Mouse (Mus musculus) hindbrain, embryonic 11.5 days (tissue): ENCODE measurements around the gene Lrrfip1. TPM values are rescaled to one million over a fixed set of nuclear protein-coding genes. Genes with fewer than 3 reads are reported as not detected.

Source experiments
- ATAC-seq: fragments of 200-750 bp; cut with Nextera tagmentation; 2 replicates; pipeline ENCODE4 v1.8.0; 2017; ENCODE audit warnings: mild to moderate bottlenecking, moderate TSS enrichment, moderate library complexity; ENCODE audit not compliant: low FRiP score
- DNase-seq: peaks from one replicate; pipeline ENCODE4 v3.0.0-alpha.2; 2015; ENCODE audit warnings: low spot score
- H3K27ac ChIP-seq: fragments of 300-500 bp; sonication (generic); 2 replicates; pipeline ENCODE4 v1.5.1; 2014; ENCODE audit warnings: mild to moderate bottlenecking, low read depth, low read length
- H3K27me3 ChIP-seq: fragments of 300-500 bp; sonication (generic); 2 replicates; pipeline ENCODE4 v1.6.1; 2014; ENCODE audit warnings: mild to moderate bottlenecking, low read length, moderate library complexity, mixed read lengths; ENCODE audit not compliant: control insufficient read depth, insufficient read depth
- H3K36me3 ChIP-seq: fragments of 300-500 bp; sonication (generic); 2 replicates; pipeline ENCODE4 v1.6.1; 2014; ENCODE audit warnings: mild to moderate bottlenecking, low read length, moderate library complexity, mixed read lengths; ENCODE audit not compliant: control insufficient read depth, insufficient read depth
- H3K4me1 ChIP-seq: fragments of 300-500 bp; sonication (generic); replicated peaks from 2 replicates; pipeline ENCODE4 v1.6.1; 2014; ENCODE audit warnings: low read length, mixed read lengths; ENCODE audit not compliant: control insufficient read depth, insufficient read depth
- H3K4me2 ChIP-seq: fragments of 300-500 bp; sonication (generic); replicated peaks from 2 replicates; pipeline ENCODE4 v1.6.1; 2014; ENCODE audit warnings: mild to moderate bottlenecking, low read depth, low read length
- H3K4me3 ChIP-seq: fragments of 300-500 bp; sonication (generic); 2 replicates; pipeline ENCODE4 v1.5.1; 2014; ENCODE audit warnings: low read depth, low read length
- H3K9ac ChIP-seq: fragments of 300-500 bp; sonication (generic); 2 replicates; pipeline ENCODE4 v1.6.1; 2014; ENCODE audit warnings: low read depth, low read length
- H3K9me3 ChIP-seq: fragments of 300-500 bp; sonication (generic); 2 replicates; pipeline ENCODE4 v1.6.1; 2016; ENCODE audit warnings: low read length; ENCODE audit not compliant: control insufficient read depth
- WGBS: fragments of 180-500 bp; shearing (Covaris S2); extraction: QIAGEN DNeasy Blood & Tissue Kit; methylation state at CpG from one replicate; pipeline ENCODE4 v1.1.7; 2014; 5-methylcytosine and 5-hydroxymethylcytosine counted together
- polyA plus RNA-seq: library from polyadenylated mRNA; unstranded; fragments of >200 nt; fragmentation: Nextera tagmentation; extraction: Ambion mirVana; gene quantifications from 2 replicates; pipeline ENCODE4 v1.2.1, GENCODE M21; 2014

The Lrrfip1 gene
- polyA plus RNA-seq, 1 experiment from 2014 or later = 23.5 TPM

GRCm38 (mm10) chr1:91023960-91024359, 25.4 kb downstream of the Lrrfip1 start:
- H3K4me2 ChIP-seq = no peak overlapping the region
- H3K9ac ChIP-seq = no peak overlapping the region
- H3K4me3 ChIP-seq = no peak overlapping the region
- ATAC-seq (no peak), DNase-seq (no peak)
- WGBS = 90% methylated on average over 9 of the region's 9 CpGs
- H3K27ac ChIP-seq = no peak overlapping the region
- no peaks in the 10 kb centered on the region for H3K4me1 ChIP-seq
- H3K27me3 ChIP-seq = no peaks in the 10 kb centered on the region
- H3K36me3 ChIP-seq = no peaks in the 10 kb centered on the region
- no peaks in the 10 kb centered on the region for H3K9me3 ChIP-seq

GRCm38 (mm10) chr1:91024464-91024863, 25.9 kb downstream of the Lrrfip1 start:
- Histone ChIP-seq H3K36me3 (no peaks in the 10 kb centered on the region), H3K27me3 (no peaks in the 10 kb centered on the region), H3K27ac (no peak overlapping the region), H3K4me3 (no peak overlapping the region), H3K9me3 (no peaks in the 10 kb centered on the region), H3K9ac (no peak overlapping the region), H3K4me1 (no peaks in the 10 kb centered on the region), H3K4me2 (no peak overlapping the region)
- 50% methylated on average over 3 of the region's 3 CpGs for WGBS
- no peak for ATAC-seq
- DNase-seq = no peak

- Histone ChIP-seq H3K9me3 (no peaks in the 10 kb centered on the region), H3K36me3 (no peaks in the 10 kb centered on the region), H3K4me2 (no peak overlapping the region), H3K9ac (no peak overlapping the region), H3K27ac (no peak overlapping the region), H3K27me3 (no peaks in the 10 kb centered on the region), H3K4me1 (no peaks in the 10 kb centered on the region), H3K4me3 (no peak overlapping the region)
- WGBS = 94% methylated on average over 2 of the region's 2 CpGs
- DNase-seq = no peak
- ATAC-seq = no peak
These were observed 28.4 kb downstream of the Lrrfip1 start for GRCm38 (mm10) chr1:91026945-91027344.

- Histone ChIP-seq H3K9ac (no peak overlapping the region), H3K27ac (no peak overlapping the region), H3K36me3 (no peaks in the 10 kb centered on the region), H3K4me3 (no peak overlapping the region), H3K4me2 (no peak overlapping the region), H3K9me3 (no peaks in the 10 kb centered on the region), H3K4me1 (no peaks in the 10 kb centered on the region), H3K27me3 (no peaks in the 10 kb centered on the region)
- no peak for ATAC-seq
- 96% methylated on average over 1 of the region's 1 CpGs for WGBS
- no peak for DNase-seq
These were observed 31.8 kb downstream of the Lrrfip1 start for GRCm38 (mm10) chr1:91030383-91030782.

- no peaks in the 10 kb centered on the region for H3K4me1 ChIP-seq
- no peak for DNase-seq
- no peaks in the 10 kb centered on the region for H3K9me3 ChIP-seq
- ATAC-seq = no peak
- WGBS = 87% methylated on average over 4 of the region's 4 CpGs
- no peaks in the 10 kb centered on the region for H3K27me3 ChIP-seq
- H3K27ac ChIP-seq = no peak overlapping the region
- no peak overlapping the region for H3K9ac ChIP-seq
- no peaks in the 10 kb centered on the region for H3K36me3 ChIP-seq
- H3K4me2 ChIP-seq = no peak overlapping the region
- H3K4me3 ChIP-seq = no peak overlapping the region
These were observed 33.0 kb downstream of the Lrrfip1 start for GRCm38 (mm10) chr1:91031547-91031946.

GRCm38 (mm10) chr1:91032393-91032971, 33.9 kb downstream of the Lrrfip1 start:
- Histone ChIP-seq H3K9ac (no peak overlapping the region), H3K4me3 (no peak overlapping the region), H3K27ac (no peak overlapping the region), H3K4me1 (no peaks in the 10 kb centered on the region), H3K36me3 (no peaks in the 10 kb centered on the region), H3K9me3 (no peaks in the 10 kb centered on the region), H3K27me3 (no peaks in the 10 kb centered on the region), H3K4me2 (no peak overlapping the region)
- DNase-seq (no peak), ATAC-seq (no peak)
- 74% methylated on average over 11 of the region's 11 CpGs for WGBS

- Histone ChIP-seq H3K36me3 (no peaks in the 10 kb centered on the region), H3K9me3 (no peaks in the 10 kb centered on the region), H3K27me3 (no peaks in the 10 kb centered on the region), H3K4me3 (no peak overlapping the region), H3K27ac (no peak overlapping the region), H3K4me1 (no peaks in the 10 kb centered on the region), H3K9ac (no peak overlapping the region), H3K4me2 (no peak overlapping the region)
- 90% methylated on average over 3 of the region's 3 CpGs for WGBS
- ATAC-seq (no peak), DNase-seq (no peak)
These were observed 36.0 kb downstream of the Lrrfip1 start for GRCm38 (mm10) chr1:91034547-91034946.

GRCm38 (mm10) chr1:91035266-91035665, 36.7 kb downstream of the Lrrfip1 start:
- Histone ChIP-seq H3K9ac (no peak overlapping the region), H3K27me3 (no peaks in the 10 kb centered on the region), H3K4me1 (no peaks in the 10 kb centered on the region), H3K4me3 (no peak overlapping the region), H3K9me3 (no peaks in the 10 kb centered on the region), H3K4me2 (no peak overlapping the region), H3K36me3 (no peaks in the 10 kb centered on the region), H3K27ac (no peak overlapping the region)
- DNase-seq (no peak), ATAC-seq (no peak)
- 87% methylated on average over 2 of the region's 2 CpGs for WGBS

GRCm38 (mm10) chr1:91037213-91037612, 38.7 kb downstream of the Lrrfip1 start:
- H3K9me3 ChIP-seq = no peaks in the 10 kb centered on the region
- no peaks in the 10 kb centered on the region for H3K4me1 ChIP-seq
- no peak overlapping the region for H3K4me3 ChIP-seq
- DNase-seq (no peak), ATAC-seq (no peak)
- WGBS = 84% methylated on average over 4 of the region's 4 CpGs
- H3K9ac ChIP-seq = no peak overlapping the region
- H3K27ac ChIP-seq = no peak overlapping the region
- H3K4me2 ChIP-seq = no peak overlapping the region
- H3K36me3 ChIP-seq = no peaks in the 10 kb centered on the region
- no peaks in the 10 kb centered on the region for H3K27me3 ChIP-seq
